Mouse (Mus musculus) CD4-positive helper T cell, adult 2 months (primary cell): ENCODE measurements around the gene Tmem233.

ENCODE experiments used
- DNase-seq: peaks from one replicate; pipeline ENCODE4 v3.0.0-alpha.2; 2012; ENCODE audit warnings: low read depth, missing footprints, low spot score

Tmem233 gene

GRCm38 (mm10) chr5:116004271-116004670 is 78.8 kb downstream of the Tmem233 start:
- no peak for DNase-seq

DNA sequence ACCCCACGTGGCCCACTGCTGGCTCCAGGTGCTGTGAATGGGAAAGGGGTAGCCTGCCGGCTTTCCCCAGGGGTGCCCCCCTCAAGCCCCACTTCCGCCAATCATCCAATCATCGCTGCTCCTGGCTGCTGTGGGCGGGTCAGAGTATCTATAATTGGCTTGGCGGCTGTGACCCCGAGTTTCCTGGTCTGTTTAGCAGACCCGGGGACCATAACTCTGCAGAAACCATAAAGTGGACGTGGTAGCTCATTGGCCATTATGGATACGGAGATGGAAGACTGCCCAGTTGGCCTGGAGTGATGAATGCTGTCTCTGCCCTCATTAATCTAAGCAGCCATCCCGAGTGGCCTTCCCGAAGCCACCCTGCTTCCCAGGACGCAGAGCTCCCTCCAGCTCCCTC is 79.2 kb downstream of the Tmem233 start:
- DNase-seq = no peak

GRCm38 (mm10) chr5:116003154-116003553 is 79.9 kb downstream of the Tmem233 start:
- DNase-seq = no peak

- no peak for DNase-seq
These were observed 85.7 kb downstream of the Tmem233 start for GRCm38 (mm10) chr5:115997376-115997775.

DNA sequence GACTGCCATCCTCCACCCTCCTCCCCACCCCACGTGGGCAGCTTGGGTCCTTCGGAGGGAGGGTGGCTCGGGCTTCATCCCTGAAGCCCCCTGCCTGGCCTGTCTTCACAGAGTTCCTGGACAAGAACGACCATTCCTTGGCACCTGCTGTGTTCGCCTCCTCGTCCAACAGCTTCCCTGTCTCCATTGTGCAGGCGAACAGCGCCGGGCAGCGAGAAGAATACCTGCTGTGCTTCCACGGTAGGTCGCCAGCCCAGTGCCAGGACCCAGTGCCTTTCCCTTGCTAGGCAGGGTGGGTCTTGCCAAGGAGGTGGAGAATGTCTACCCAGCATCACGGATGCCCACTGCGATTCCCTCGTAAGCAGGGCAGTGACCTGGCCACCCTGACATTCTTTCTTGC is 88.9 kb downstream of the Tmem233 start:
- no peak for DNase-seq

GRCm38 (mm10) chr5:115991717-115992116 is 91.3 kb downstream of the Tmem233 start:
- no peak for DNase-seq
